ENCODE assay signal across 8 mouse cellular contexts in the genomic region with DNA sequence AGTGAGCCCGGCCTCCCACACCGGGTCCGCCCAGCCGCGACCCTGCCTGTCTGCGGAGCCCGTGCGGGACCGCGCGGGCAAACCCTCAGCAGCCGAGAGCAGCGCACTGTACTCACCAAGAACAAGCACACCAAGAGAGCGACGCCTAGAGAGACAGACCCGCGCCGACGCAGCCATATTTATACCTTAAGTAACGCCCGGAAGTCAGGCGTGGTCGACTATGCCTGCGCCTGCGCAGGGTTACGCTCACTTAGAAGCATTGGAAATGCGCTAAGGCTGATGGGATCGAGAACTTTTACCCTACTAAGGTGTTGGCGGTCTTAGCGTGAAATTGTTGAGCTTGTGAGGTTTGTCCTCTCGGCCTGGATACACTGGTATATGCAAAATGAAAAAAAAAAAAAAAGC. TPM values are rescaled to one million over a fixed set of nuclear protein-coding genes. Genes with fewer than 3 reads are reported as not detected.
DNase-seq lines count a peak whose midpoint lies in the region; ATAC-seq lines count a peak whose summit lies in the region.

A gene (minus strand): TSS at position 125 of the 405 bp plus-strand sequence.

- WGBS in heart, embryonic 13.5 days = under 1% methylated on average over 31 of the region's 31 CpGs
- 2% methylated on average over 31 of the region's 31 CpGs for whole genome bisulfite sequencing in liver, embryonic 12.5 days (ENCODE audit: insufficient replicate concordance)
- WGBS in stomach, embryonic 15.5 days = under 1% methylated on average over 31 of the region's 31 CpGs

- peak; percentile 84 for ATAC-seq in erythroid progenitor cell, adult 5-6 weeks (replicated peaks; ENCODE audit: low FRiP score, poor library complexity, severe bottlenecking)
- peak; percentile 81 for ATAC-seq in heart, embryonic 13.5 days (ENCODE audit: extremely low read depth, insufficient number of reproducible peaks, low FRiP score, low TSS enrichment)
- ATAC-seq in liver, embryonic 12.5 days = peak; percentile 80
- peak; percentile 91 for ATAC-seq in stomach, embryonic 15.5 days (ENCODE audit: insufficient read depth, low FRiP score, low read depth)

- H3K9ac ChIP-seq in heart, embryonic 13.5 days = peak within 1 kb of the TSS; percentile 93
- peak within 1 kb of the TSS; percentile 94 for H3K9ac ChIP-seq in liver, embryonic 12.5 days
- H3K9ac ChIP-seq in stomach, embryonic 15.5 days = peak within 1 kb of the TSS; percentile 98

- H3K9me3 ChIP-seq in heart, embryonic 13.5 days = no peaks in the 10 kb centered on the region
- no peaks in the 10 kb centered on the region for H3K9me3 ChIP-seq in liver, embryonic 12.5 days (replicated peaks)
- no peaks in the 10 kb centered on the region for H3K9me3 ChIP-seq in stomach, embryonic 15.5 days

- DNase-seq in CD4-positive helper T cell, adult 2 months (ENCODE audit: low read depth, low spot score) = peak; percentile 95
- DNase-seq in brain, embryonic 18.5 days (ENCODE audit: low read depth, low spot score) = peak; percentile 80
- DNase-seq in kidney, postnatal 10 days = peak; percentile 93
- DNase-seq in natural killer cell, adult 2 months (ENCODE audit: low spot score in 2 of 2) = peak; percentile 92 to 93

- H3K4me1 ChIP-seq in heart, embryonic 13.5 days = peaks cover 21% of the 10 kb centered on the region
- H3K4me1 ChIP-seq in liver, embryonic 12.5 days = peaks cover 56% of the 10 kb centered on the region
- 0 out of 2 replicates have a peak, but pooled peaks cover 10% of the 10 kb centered on the region for H3K4me1 ChIP-seq in stomach, embryonic 15.5 days

- peak within 1 kb of the TSS; percentile 88 for H3K4me2 ChIP-seq in heart, embryonic 13.5 days
- peak within 1 kb of the TSS; percentile 82 for H3K4me2 ChIP-seq in liver, embryonic 12.5 days
- peak within 1 kb of the TSS; percentile 50 for H3K4me2 ChIP-seq in stomach, embryonic 15.5 days

- no peaks in the 10 kb centered on the region for H3K27me3 ChIP-seq in heart, embryonic 13.5 days (replicated peaks)
- H3K27me3 ChIP-seq in liver, embryonic 12.5 days (replicated peaks) = no peaks in the 10 kb centered on the region
- no peaks in the 10 kb centered on the region for H3K27me3 ChIP-seq in stomach, embryonic 15.5 days (replicated peaks)

- H3K27ac ChIP-seq in heart, embryonic 13.5 days (replicated peaks) = peak within 1 kb of the TSS; percentile 96
- H3K27ac ChIP-seq in liver, embryonic 12.5 days = peak within 1 kb of the TSS; percentile 97
- peak within 1 kb of the TSS; percentile 92 for H3K27ac ChIP-seq in stomach, embryonic 15.5 days

- H3K36me3 ChIP-seq in heart, embryonic 13.5 days = peaks cover 51% of the 10 kb centered on the region
- peaks cover 54% of the 10 kb centered on the region for H3K36me3 ChIP-seq in liver, embryonic 12.5 days
- H3K36me3 ChIP-seq in stomach, embryonic 15.5 days = peaks cover 16% of the 10 kb centered on the region

- peak within 1 kb of the TSS; percentile 77 for H3K4me3 ChIP-seq in heart, embryonic 13.5 days
- peak within 1 kb of the TSS; percentile 78 for H3K4me3 ChIP-seq in liver, embryonic 12.5 days
- H3K4me3 ChIP-seq in stomach, embryonic 15.5 days (replicated peaks) = peak within 1 kb of the TSS; percentile 75

RNA-seq across cellular contexts. Expression of the gene that starts here (rescaled TPM):
- total RNA-seq in erythroid progenitor cell, adult 5-6 weeks (2015; ENCODE audit: low replicate concordance) = 27.0 and 42.3 TPM in 2 replicates
- 36.5 and 47.0 TPM in 2 replicates for total RNA-seq in erythroid progenitor cell, adult 5-6 weeks (2017; ENCODE audit: low replicate concordance)
- polyA plus RNA-seq in heart, embryonic 13.5 days (2015; fragmentation: Nextera tagmentation; extraction: Ambion mirVana) = 37.6 and 42.1 TPM in 2 replicates
- 91.9 and 102 TPM in 2 replicates for polyA plus RNA-seq in liver, embryonic 12.5 days (2016; fragmentation: Nextera tagmentation; extraction: Ambion mirVana)
- polyA plus RNA-seq in stomach, embryonic 15.5 days (2015; fragmentation: Nextera tagmentation; extraction: Ambion mirVana) = 68.5 and 74.6 TPM in 2 replicates

Comparison
In these comparisons a context has a peak if more than half of its experiments do, and no peak if none do; other contexts are left out.
1. Peak in every context shown above with its lines: DNase-seq, ATAC-seq, H3K4me3 ChIP-seq and H3K27ac ChIP-seq.